Mouse (Mus musculus) frontal cortex, postnatal 36 days (tissue): ENCODE results near the gene Hes2.

Experiments
- DNase-seq, 2 experiments: peaks; one replicate each; pipeline ENCODE4 v3.0.0; 2022; ENCODE audit warnings: low spot score in 2 of 2

Hes2 gene

GRCm38 (mm10) chr4:152158585-152159284 is at the start of gene Hes2:
TSS of gene Hes2 (plus strand) at chr4:152158867.
- no peak for DNase-seq

GRCm38 (mm10) chr4:152109509-152109908 is 49.2 kb upstream of the Hes2 start:
- no peak for DNase-seq

DNA sequence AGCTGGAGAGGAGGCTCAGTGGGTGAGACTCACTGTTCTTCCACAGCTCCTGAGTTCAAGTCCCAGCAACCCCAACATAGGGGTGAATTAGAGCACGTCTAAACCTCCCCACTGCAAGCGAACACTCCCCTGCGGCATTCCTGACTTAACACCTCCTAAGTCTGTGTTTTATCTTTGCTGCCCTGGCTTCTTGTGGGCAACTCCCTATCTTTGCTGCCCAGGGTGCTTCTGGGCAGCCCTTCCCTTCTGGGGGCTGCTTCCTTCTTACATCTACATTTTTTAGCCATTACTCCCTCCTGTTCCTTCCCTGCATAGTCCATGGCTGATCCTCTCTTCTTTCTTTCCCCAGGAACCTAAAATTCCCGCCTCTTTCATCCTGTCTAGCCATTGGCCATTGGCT is 48.0 kb upstream of the Hes2 start:
- no peak for DNase-seq

DNA sequence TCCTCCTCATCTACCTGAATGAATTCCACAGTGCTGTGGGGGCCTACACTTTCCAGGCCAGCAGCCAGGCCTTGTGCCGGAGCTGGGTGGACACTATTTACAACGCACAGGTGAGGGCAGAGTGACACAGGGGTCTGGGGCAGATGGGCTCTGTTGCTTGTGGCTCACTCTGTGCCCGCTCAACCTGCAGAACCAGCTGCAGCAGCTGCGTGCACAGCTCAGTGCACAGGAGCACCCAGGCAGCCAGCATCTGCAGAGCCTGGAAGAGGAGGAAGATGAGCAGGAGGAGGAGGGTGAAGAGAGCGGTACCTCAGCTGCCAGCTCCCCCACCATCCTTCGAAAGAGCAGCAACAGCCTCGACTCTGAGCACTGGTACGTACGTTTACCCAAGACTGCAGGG is 46.3 kb upstream of the Hes2 start:
- no peak for DNase-seq

DNA sequence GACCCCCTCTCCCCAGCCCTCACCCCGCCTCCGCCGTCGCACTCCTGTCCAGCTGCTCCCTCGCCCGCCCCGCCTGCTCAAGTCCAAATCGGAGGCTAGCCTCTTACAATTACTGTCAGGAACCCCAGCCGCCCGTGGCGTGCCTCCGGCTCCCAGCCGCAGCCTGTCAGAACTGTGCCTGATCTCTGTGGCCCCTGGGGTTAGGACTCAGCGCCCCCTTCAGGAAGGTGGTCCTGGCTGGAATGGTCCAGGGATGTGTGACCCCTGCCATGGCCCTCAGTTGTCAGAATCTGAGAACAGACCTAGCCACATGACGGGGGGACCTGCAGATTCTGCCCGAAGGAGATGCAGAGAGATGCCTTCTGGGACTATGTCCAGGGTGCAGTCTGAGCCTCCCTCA is 44.6 kb upstream of the Hes2 start:
- DNase-seq, result no peak

GRCm38 (mm10) chr4:152115921-152116612 is 42.6 kb upstream of the Hes2 start, which contains the start of gene Tnfrsf25:
TSS of gene Tnfrsf25 (plus strand) at chr4:152115934.
- DNase-seq, result no peak

- DNase-seq, result no peak
Observed at GRCm38 (mm10) chr4:152117538-152117937, 41.1 kb upstream of the Hes2 start.

- peak in 1 of 2 experiments; percentile 56 for DNase-seq
Observed at GRCm38 (mm10) chr4:152119396-152120292, 39.0 kb upstream of the Hes2 start.

DNA sequence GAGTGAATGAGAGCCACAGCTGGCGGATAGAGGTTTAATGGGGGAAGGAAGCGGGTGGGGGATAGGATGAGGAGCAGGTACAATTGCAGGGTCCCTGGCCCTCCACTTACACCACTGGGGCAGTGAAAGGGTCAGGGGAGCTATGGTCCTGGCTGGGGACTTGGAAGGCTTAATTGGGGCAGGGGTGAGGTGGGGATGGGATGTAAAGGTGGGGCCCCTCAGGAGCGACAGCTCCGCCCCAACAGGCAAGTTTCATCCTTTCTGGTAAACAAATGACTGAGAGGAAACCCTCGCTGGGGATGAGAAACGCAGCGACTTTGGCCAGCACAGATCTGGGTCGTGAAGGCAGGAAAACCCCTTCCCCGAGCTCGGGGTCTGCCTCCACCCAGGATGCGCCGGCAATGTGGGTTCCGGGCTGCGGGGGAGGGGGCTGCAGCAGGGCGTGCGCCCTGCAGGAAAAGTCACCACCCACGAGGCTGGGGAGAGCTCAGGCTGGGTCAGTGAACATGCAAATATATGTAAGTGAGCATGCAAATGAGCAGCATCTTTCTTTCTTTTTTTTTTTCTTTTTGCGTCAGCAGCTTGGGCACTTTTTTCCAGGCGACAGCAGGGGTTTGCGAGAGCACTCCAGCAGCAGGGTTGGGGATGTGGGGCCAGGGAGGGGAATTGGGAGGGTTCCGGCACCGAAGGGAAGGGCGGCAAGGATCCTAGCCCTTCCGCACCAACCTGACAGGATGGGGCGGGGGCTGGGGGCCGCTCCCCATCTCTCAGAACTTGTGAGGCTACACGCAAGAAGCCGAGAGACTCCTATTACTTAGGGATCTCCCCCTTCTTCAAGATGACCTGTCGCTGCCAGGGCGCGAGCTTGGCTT is 38.1 kb upstream of the Hes2 start:
- DNase-seq, result peak in 1 of 2 experiments; percentile 41

DNA sequence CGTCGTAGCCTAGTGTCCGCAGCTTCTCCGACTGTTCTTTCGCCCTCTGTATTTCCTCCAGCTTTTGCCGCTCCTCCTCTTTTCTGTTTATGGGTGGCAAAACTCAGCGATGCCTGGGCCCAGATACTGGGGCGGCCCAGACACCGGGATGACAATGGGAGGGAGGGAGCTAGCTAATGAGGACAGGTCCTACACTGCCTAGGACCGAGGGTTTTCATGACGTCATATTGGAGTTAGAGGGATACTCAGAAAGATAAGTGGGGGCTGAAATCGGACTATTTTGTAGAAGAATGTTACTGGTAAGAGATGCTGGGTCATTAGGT is 37.5 kb upstream of the Hes2 start:
- no peak for DNase-seq

DNA sequence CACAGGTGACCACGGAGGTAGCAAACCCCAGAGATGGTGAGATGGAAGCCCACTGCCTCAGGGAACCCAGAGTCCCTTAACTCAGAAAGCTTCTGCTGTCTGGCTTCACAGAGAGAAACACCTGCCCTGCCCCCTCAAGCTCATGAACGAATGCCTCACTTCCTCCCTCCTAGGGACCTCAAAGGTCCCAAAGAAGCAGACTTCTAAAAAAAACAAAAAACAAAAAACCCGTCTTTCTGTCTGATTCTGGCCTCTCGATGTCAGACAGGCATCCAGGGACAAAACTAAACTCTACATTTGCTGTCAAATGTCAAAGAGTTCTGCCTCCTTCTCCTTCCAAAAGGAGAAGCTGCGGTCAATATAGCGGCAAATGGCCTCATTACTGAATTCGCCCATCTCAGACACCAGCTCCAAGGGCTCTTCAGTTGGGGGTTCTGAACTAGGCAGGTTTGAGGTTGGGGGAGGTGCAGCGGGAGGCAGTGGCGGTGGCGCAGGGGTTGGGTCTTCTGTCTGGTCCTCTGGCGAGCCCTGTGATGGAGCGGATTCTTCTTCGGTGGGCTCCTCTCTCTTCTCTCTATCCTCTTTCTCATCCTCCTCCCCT is 34.2 kb upstream of the Hes2 start:
- no peak for DNase-seq

- DNase-seq, result no peak
Observed at GRCm38 (mm10) chr4:152125161-152126025, 33.3 kb upstream of the Hes2 start.

DNA sequence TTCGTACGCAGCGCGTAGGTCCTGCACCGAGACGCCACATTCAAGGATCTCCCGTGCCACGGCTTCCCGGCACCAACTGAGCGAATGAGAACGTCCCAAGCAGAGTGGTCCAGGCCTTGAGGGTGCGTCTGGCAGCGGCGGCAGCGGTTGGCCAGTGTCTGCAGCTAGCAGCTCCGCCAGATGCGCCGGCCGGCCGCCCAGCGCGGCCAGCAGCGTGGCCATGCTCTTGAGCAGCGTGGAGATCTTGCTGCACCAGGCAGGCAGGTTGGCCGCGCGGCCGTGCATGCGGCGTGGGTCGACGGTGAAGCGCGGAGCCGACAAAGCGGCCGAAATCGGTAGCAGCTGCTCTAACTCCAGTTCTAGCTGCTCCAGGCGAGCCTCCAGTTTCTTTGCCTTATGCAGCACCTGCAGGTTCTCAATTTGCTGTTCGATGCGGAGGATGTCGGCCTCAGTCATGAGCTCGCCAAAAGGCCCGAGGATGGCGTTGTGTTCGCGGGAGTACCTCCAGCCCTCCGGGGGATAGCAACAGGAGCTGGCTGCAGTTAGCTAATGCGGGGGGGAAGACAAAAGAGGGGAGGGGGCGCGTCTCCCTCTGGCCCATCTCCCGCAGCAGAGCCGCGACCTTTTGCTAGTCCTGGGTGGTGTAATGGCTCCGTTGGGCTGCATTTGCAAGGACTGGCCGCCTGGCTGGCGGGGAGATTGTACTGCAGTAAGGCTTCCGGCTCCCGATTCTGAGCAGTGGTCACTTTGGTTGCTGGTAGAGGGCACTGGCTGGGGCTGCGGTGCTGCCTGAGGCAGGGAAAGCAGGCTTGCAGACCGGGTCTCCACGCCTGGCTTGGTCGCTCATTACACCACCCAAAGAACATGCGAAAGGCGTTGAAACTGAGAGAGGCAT is 32.4 kb upstream of the Hes2 start:
- no peak for DNase-seq

GRCm38 (mm10) chr4:152127884-152128283 is 30.8 kb upstream of the Hes2 start:
- DNase-seq, result no peak

DNA sequence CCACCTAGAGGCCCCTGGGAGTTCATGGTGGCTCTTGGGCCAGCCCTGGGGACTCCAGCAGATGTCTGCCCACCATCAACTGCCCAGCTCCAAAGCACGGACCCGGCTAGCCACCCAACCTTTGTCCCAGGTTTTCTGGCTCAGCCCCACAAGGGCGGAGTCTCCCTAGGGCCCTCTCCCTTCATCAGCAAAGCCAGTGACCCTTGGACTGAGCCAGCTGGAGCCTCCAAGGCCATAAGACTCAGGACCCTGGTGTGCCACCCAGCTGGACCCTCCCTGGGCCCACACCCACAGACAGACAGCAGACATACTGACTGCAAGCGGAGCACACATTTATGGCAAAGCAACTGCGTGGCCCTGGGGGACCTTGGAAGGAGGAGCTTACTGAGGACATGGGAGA is 29.9 kb upstream of the Hes2 start:
- DNase-seq, result no peak

DNA sequence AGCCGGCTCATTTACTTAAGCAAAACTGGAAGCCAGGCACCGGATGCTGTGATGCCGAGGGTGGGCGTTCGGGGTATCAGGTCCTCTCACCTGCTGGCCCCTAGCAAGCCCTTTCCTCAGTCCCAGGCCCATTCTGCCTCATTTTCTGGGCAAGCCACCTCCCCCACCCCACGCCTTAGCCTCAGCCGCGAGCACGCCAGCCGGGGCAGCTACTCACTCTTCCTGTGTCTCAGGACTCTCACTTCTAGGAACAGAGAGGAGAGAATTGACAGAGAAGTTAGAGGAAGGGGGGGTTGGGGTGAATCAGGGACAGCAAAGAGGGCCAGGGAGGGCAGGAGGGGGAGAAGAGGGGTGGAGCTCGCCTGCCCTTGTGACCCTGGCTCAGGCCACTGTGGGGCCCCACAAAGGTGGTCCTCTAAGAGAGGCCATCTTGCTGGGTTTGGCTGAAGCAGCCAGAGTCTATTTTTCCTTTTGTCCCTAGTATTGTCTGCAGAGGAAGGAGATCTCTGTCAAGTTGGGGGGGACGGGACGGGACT is 29.2 kb upstream of the Hes2 start:
- no peak for DNase-seq

- peak; percentile 44 to 47 for DNase-seq
Observed at GRCm38 (mm10) chr4:152130771-152131653, 27.7 kb upstream of the Hes2 start.
